Mouse (Mus musculus): ENCODE results near the gene Phex.

GRCm38 (mm10) chrX:157449000-157449399 is 33.9 kb upstream of the Phex start:
- TF ChIP-seq POLR2A (IDR thresholded peaks at IDR 0.05; ENCODE audit: control insufficient read depth in 1 of 2, insufficient read depth in 1 of 2, low read depth in 1 of 2, low read length in 2 of 2, poor library complexity in 1 of 2): no peak
- TF ChIP-seq EP300 (IDR thresholded peaks at IDR 0.05; ENCODE audit: low read depth in 1 of 2, low read length in 2 of 2): no peak
- no peak for TF ChIP-seq ETS1 (IDR thresholded peaks at IDR 0.05; ENCODE audit: low read depth, low read length)
- TF ChIP-seq CTCF (IDR thresholded peaks at IDR 0.05 in 2 of 3, conservative IDR thresholded peaks at IDR 0.05 in 1 of 3; ENCODE audit: control insufficient read depth in 1 of 3, insufficient read depth in 1 of 3, low read depth in 2 of 3, low read length in 3 of 3, poor library complexity in 1 of 3, severe bottlenecking in 1 of 3): no peak
